ENCODE assay signal across 8 mouse cellular contexts in the genomic region with DNA sequence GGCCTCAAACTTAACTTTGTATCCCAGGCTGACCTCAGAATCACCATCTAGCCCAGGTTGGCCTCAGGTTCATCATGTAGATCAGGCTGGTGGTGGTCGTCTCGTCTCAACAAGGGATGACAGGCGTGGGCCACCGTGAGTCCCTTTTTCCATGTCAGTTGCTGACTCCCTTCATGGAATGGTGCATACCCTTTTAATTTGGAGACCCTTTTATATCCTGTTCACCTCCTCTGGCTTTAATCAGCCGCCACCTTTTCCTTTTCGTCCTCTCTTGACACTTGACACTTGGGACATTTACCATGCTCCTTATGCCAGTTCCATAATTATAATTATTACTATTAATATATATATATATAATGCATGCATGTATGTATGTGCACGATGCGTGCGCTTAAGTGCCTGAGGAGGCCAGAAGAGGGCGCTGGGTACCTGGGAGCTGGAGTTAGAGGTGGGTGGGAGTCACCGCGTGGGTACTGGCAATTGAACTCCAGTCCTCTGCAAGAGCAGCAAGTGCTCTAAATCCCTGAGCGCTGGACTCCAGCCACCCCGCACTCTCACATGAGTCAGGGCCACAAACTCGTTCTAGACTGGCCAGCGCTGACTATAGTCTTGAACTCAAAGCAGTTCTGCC. TPM values are rescaled to one million over a fixed set of nuclear protein-coding genes. Genes with fewer than 3 reads are reported as not detected.
DNase-seq lines count a peak whose midpoint lies in the region; ATAC-seq and TF ChIP-seq lines count a peak whose summit lies in the region.

No protein-coding gene starts in this region.

- 90% methylated on average over 16 of the region's 16 CpGs for WGBS in bone marrow, adult 2 months
- 70% methylated on average over 16 of the region's 16 CpGs for WGBS in forebrain, postnatal 0 days

- peak overlapping the region; percentile 94 for H3K9ac ChIP-seq in forebrain, postnatal 0 days

- H3K4me2 ChIP-seq in forebrain, postnatal 0 days (ENCODE audit: low read depth), result peak overlapping the region; percentile 57

- DNase-seq in layer of hippocampus, adult 2 months (ENCODE audit: low spot score in 2 of 2), result no peak
- DNase-seq in layer of hippocampus, adult 9-11 months, result no peak
- no peak for DNase-seq in forebrain, postnatal 0 days
- no peak for DNase-seq in gastrocnemius, postnatal 25 days
- DNase-seq in left cerebral cortex, adult 8-10 months (ENCODE audit: low spot score in 2 of 2), result no peak
- no peak for DNase-seq in kidney, postnatal 36 days

- H3K4me1 ChIP-seq in bone marrow, adult 2 months (ENCODE audit: control insufficient read depth, insufficient read depth, low read length), result peaks cover 2% of the 10 kb centered on the region; the same call in 1 of the 2 replicates
- peaks cover 3% of the 10 kb centered on the region; the same call in 1 of the 2 replicates for H3K4me1 ChIP-seq in forebrain, postnatal 0 days (ENCODE audit: insufficient read depth)

- H3K27me3 ChIP-seq in forebrain, postnatal 0 days (ENCODE audit: insufficient read depth, low read length), result no peaks in the 10 kb centered on the region

- ATAC-seq in forebrain, postnatal 0 days, result no peak
- ATAC-seq in megakaryocyte progenitor cell, adult 5-6 weeks (replicated peaks; ENCODE audit: poor library complexity), result 0 out of 2 replicates have a peak, but pooled peaks have one; percentile 12

- H3K27ac ChIP-seq in layer of hippocampus, adult 2 months, result peak overlapping the region; percentile 95
- no peak overlapping the region for H3K27ac ChIP-seq in bone marrow, adult 2 months (ENCODE audit: control insufficient read depth, insufficient read depth, low read depth, low read length, poor library complexity)
- no peak overlapping the region for H3K27ac ChIP-seq in forebrain, postnatal 0 days (ENCODE audit: low read depth, low read length)

- peak; percentile 56 for TF ChIP-seq CTCF in layer of hippocampus, adult 2 months (conservative IDR thresholded peaks at IDR 0.05)
- peak; percentile 8; the same call in 1 of the 2 replicates for TF ChIP-seq CTCF in bone marrow, adult 2 months (IDR thresholded peaks at IDR 0.05; ENCODE audit: control insufficient read depth, insufficient read depth, low read length)
- TF ChIP-seq CTCF in forebrain, postnatal 0 days (IDR thresholded peaks at IDR 0.05; ENCODE audit: low read depth), result peak; percentile 24; the same call in 1 of the 2 replicates

- no peaks in the 10 kb centered on the region for H3K9me3 ChIP-seq in forebrain, postnatal 0 days (ENCODE audit: low read length)

- no peaks in the 10 kb centered on the region for H3K36me3 ChIP-seq in forebrain, postnatal 0 days (ENCODE audit: insufficient read depth)

- no peak for TF ChIP-seq POLR2A in bone marrow, adult 2 months (IDR thresholded peaks at IDR 0.05; ENCODE audit: borderline replicate concordance, control insufficient read depth, low read depth, low read length)

- peak overlapping the region; percentile 92 for H3K4me3 ChIP-seq in layer of hippocampus, adult 2 months
- H3K4me3 ChIP-seq in bone marrow, adult 2 months (replicated peaks; ENCODE audit: control insufficient read depth, low read depth, low read length), result peak overlapping the region; percentile 79
- peak overlapping the region; percentile 87 for H3K4me3 ChIP-seq in forebrain, postnatal 0 days (ENCODE audit: low read depth, low read length)

RNA-seq across cellular contexts. Expression of a gene that starts 7.0 kb away (rescaled TPM):
- 10 to 100 TPM; 48.7 to 49.1 TPM for total RNA-seq in layer of hippocampus, adult 2 months (2021)
- polyA plus RNA-seq in bone marrow, adult 2 months (2011; ENCODE audit: insufficient read depth, insufficient read length, low replicate concordance, missing spikeins), result 3.1 and 5.2 TPM in 2 replicates
- 50.7 and 55.3 TPM in 2 replicates for total RNA-seq in forebrain, postnatal 0 days (2014; rRNA removed)
- 50.3 and 55.4 TPM in 2 replicates for polyA plus RNA-seq in forebrain, postnatal 0 days (2015; fragmentation: Nextera tagmentation; extraction: Ambion mirVana)
- total RNA-seq in megakaryocyte progenitor cell, adult 5-6 weeks (2015), result 10.6 and 10.7 TPM in 2 replicates
- 4.3 and 6.8 TPM in 2 replicates for total RNA-seq in megakaryocyte progenitor cell, adult 5-6 weeks (2017)
- total RNA-seq in gastrocnemius, postnatal 25 days (2021), result 1 to 10 TPM; 5.8 to 7.7 TPM
- 10 to 100 TPM; 34.4 to 39.4 (median 36.7) TPM for total RNA-seq in left cerebral cortex, adult 8-10 months (2022)

RNA-seq across cellular contexts. Expression of a gene that starts 51.1 kb away (rescaled TPM):
- total RNA-seq in layer of hippocampus, adult 2 months (2021), result 10 to 100 TPM; 35.6 to 35.7 TPM
- 10.5 and 18.0 TPM in 2 replicates for polyA plus RNA-seq in bone marrow, adult 2 months (2011; ENCODE audit: insufficient read depth, insufficient read length, low replicate concordance, missing spikeins)
- 63.2 and 69.1 TPM in 2 replicates for total RNA-seq in forebrain, postnatal 0 days (2014; rRNA removed)
- 87.1 and 91.2 TPM in 2 replicates for polyA plus RNA-seq in forebrain, postnatal 0 days (2015; fragmentation: Nextera tagmentation; extraction: Ambion mirVana)
- total RNA-seq in megakaryocyte progenitor cell, adult 5-6 weeks (2015), result 39.3 and 40.3 TPM in 2 replicates
- 36.6 and 62.7 TPM in 2 replicates for total RNA-seq in megakaryocyte progenitor cell, adult 5-6 weeks (2017)
- 10 to 100 TPM; 13.3 to 13.9 TPM for total RNA-seq in gastrocnemius, postnatal 25 days (2021)
- 10 to 100 TPM; 26.7 to 32.6 (median 30.1) TPM for total RNA-seq in left cerebral cortex, adult 8-10 months (2022)

RNA-seq across cellular contexts. Expression of a gene that starts 51.1 kb away (rescaled TPM):
- total RNA-seq in layer of hippocampus, adult 2 months (2021), result 10 to 100 TPM; 18.2 to 27.3 TPM
- 14.9 and 37.1 TPM in 2 replicates for polyA plus RNA-seq in bone marrow, adult 2 months (2011; ENCODE audit: insufficient read depth, insufficient read length, low replicate concordance, missing spikeins)
- total RNA-seq in forebrain, postnatal 0 days (2014; rRNA removed), result 28.7 and 33.2 TPM in 2 replicates
- polyA plus RNA-seq in forebrain, postnatal 0 days (2015; fragmentation: Nextera tagmentation; extraction: Ambion mirVana), result 32.5 and 39.3 TPM in 2 replicates
- total RNA-seq in megakaryocyte progenitor cell, adult 5-6 weeks (2015), result 22.7 and 23.0 TPM in 2 replicates
- 19.2 and 32.1 TPM in 2 replicates for total RNA-seq in megakaryocyte progenitor cell, adult 5-6 weeks (2017)
- 10 to 100 TPM in 1 of 2 experiments, 1 to 10 TPM in 1; 9.4 to 10.1 TPM for total RNA-seq in gastrocnemius, postnatal 25 days (2021)
- total RNA-seq in left cerebral cortex, adult 8-10 months (2022), result 10 to 100 TPM; 22.9 to 28.0 (median 25.9) TPM
